Mouse (Mus musculus) erythroblast, embryonic 14.5 days (primary cell): Measurements from ENCODE around the gene Vmn1r25.
"Not testable (repeated sequence)": the region's sequence is repeated elsewhere in the genome, so short reads cannot be mapped to it uniquely, and the experiment has no call there.

Experiments used
- GATA1 ChIP-seq: IDR thresholded peaks from 2 replicates; pipeline ENCODE4 v1.6.1; 2012; ENCODE audit warnings: low read length, inconsistent platforms, mixed read lengths
- TAL1 ChIP-seq: IDR thresholded peaks from 3 replicates; pipeline ENCODE4 v1.6.1; 2012; ENCODE audit warnings: low read length, inconsistent platforms, mixed read lengths

DNA sequence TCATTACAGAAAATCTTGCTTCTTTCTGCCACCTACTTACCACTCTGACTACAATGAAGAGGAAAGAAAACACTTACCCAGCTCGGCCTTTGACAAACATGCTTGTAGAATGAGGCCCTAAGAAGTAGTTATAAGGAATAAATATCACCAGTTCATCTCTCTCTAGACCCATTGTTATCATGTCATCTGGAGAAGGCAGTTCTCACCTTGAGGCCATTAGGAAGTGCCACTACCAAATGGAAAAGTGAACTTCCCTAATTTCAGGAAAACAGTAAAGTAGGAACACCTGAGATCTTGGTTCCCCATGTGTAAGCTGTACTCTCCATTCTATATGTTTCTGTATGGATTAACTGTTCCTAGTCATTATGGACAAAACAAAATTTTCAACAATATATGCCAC lies 19.2 kb downstream of the Vmn1r25 start, which contains the start of gene Vmn1r24:
- TF ChIP-seq GATA1, TAL1: not testable (repeated sequence)
